Mouse (Mus musculus): ENCODE results near the gene Cep57l1.

Gene Cep57l1

GRCm38 (mm10) chr10:41733214-41733613 lies 76.5 kb downstream of the Cep57l1 start:
- no peak for DNase-seq

DNA sequence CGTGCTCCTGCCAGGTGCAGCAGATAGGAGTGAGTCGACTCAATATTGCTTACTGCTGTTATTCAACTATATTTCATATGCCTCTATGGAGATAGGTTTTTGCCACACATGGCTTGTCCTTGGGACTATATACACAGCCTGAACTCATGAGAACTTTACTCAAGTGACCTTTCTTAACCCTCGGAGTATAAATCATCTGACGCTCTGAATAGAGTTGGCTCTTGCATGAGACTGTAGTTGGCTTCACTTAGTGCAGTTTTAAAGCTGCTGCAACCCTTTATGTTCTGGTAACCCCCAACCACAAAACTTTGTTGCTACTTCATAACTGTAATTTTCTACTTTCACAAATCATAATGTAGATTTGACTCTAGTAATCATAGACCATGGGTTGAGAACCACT lies 77.7 kb downstream of the Cep57l1 start:
- no peak for DNase-seq

- DNase-seq: no peak
Observed at GRCm38 (mm10) chr10:41730746-41731145, 78.9 kb downstream of the Cep57l1 start.

DNA sequence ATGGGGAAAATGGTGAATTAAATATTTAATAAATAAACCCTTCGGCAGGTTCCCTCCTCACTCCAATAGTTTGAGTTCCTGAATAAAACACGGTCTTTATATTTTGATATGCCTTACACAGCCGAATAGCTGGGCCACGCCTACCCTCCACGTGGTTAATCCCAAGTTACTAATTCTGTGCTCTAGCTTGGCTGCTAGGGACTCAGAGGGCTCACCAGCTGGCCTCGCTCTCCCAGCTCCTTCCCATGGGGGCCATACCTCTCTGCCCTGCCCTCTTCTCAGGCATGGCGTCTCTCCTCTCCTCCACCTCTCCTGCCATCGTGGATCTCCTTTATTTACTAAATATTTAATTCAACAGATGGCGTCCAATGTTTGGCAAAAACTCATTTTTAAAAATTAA lies 83.5 kb downstream of the Cep57l1 start:
- DNase-seq: no peak

GRCm38 (mm10) chr10:41719587-41719986 lies 90.1 kb downstream of the Cep57l1 start:
- no peak for DNase-seq

DNA sequence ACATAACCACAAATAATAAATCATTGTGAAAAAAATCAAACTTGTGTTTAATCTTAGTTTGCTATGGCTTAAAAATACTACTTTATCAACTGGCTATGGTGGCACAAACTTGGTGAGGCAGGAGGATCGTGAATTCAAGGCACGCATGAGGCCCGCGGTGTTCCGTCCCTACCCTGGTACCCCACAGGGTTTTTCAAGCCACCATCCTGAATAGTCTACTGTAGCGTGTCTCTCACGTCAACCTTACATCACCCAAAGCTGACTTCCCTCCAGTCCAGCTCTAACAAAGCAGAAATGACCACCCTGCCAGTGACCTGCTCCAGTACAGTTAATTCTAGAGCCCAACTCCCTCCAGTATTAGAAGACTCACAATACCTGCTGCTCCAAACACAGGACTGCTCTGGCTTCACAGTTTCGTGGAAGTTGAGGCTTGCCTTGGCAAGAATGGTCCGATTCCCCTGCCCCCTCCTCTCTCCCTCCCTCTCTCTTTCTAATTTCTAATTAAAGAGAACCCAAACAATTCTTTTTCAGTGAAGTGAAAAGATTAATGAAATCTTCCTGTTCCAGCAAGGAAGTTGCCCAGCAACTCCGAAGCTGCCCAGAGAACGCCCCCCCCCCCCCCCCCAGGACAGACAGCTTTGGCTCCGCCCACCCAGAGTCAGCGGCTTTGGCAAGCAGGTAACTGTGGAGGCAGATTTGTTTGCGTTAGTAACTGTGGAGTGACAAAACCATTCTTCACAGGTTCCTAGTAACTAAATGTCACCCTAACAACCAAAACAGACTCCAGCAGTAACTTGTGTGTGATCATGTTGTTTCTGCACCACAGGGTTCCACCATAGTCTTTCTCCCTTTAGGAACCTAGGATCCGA lies 93.4 kb downstream of the Cep57l1 start, which contains the start of gene Ccdc162:
Ccdc162 (minus strand) TSS at position 606 of the 869 bp plus-strand sequence.
- no peak for DNase-seq

DNA sequence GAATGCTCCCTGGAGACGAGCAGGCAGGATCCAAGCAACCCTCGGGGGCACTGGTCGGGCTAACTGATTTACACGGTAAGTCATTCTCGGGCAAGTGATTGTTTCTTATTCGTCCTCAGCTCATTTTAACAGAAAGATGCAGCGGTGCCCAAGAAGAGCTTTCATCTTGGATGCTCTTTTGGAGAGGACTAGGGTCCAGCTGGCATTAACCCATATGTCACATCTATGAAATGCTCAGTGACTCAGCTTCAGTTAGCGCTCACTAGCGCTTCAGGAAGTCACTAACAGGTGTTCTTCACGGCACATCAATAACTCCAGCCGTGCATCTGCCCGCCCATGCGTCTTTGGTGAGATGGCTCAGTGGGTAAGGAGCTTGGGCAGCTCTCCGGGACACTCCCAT lies 94.1 kb downstream of the Cep57l1 start:
- DNase-seq: no peak

DNA sequence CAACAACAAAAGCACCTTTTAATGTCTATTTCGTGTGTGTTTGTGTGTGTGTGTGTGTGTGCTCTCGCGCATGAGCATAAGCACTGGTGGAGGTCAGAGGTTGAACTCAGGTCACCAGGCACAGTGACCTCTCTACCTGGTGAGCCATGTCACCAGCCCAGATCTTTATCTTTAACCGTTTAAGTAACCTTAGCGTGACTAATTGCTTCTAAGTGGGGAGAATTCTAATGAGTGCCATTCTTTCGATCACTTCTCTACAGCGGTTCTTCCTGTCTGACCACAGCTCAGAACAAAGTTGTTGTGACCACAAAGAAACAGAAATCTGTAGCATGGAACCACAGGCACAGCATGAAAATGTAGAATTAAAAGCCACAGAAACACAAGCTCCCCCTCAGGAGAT lies 98.2 kb downstream of the Cep57l1 start:
- no peak for DNase-seq

DNA sequence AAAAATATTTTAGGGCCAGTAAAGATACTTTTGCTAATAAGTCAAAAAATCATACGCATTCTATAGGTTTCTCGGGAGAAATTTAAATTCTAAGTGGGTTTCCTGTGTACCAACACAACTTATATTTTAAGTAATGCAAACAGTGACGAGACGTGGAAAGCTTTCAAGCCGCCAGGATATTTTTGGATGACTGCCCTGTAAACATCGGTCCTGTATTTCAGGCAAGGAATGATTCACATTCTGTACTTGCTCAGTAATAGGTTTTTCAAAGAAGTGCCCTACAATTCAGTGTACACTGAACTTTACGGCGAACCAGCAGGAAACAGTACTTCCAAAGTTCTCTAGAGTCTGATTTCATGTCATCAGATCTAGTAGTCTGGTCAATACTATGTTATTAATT lies 98.9 kb downstream of the Cep57l1 start:
- no peak for DNase-seq

- DNase-seq: no peak
Observed at GRCm38 (mm10) chr10:41709341-41709740, 100.3 kb downstream of the Cep57l1 start.

GRCm38 (mm10) chr10:41699669-41700068 lies 110.0 kb downstream of the Cep57l1 start:
- DNase-seq: no peak

DNA sequence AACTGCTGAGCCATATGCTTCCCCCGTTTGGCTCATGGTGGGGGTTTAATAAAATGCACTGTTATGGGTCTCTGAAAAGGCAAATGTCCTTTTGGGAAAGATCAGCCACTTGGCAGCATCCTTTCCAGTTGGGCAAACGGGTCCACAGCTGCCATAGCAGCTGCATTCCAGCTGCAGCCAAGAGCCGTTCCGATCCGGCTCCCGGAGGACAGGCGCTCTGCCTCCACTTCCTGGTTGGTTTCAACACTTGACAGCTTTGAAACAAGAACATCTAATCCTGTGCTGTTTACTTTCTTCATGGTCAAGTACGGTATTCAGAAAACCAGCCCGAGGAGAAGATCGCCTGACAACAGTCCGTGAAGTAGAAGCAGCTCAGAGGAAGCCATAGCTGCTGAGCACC lies 112.6 kb downstream of the Cep57l1 start:
- no peak for DNase-seq

GRCm38 (mm10) chr10:41690978-41691377 lies 118.7 kb downstream of the Cep57l1 start:
- no peak for DNase-seq

DNA sequence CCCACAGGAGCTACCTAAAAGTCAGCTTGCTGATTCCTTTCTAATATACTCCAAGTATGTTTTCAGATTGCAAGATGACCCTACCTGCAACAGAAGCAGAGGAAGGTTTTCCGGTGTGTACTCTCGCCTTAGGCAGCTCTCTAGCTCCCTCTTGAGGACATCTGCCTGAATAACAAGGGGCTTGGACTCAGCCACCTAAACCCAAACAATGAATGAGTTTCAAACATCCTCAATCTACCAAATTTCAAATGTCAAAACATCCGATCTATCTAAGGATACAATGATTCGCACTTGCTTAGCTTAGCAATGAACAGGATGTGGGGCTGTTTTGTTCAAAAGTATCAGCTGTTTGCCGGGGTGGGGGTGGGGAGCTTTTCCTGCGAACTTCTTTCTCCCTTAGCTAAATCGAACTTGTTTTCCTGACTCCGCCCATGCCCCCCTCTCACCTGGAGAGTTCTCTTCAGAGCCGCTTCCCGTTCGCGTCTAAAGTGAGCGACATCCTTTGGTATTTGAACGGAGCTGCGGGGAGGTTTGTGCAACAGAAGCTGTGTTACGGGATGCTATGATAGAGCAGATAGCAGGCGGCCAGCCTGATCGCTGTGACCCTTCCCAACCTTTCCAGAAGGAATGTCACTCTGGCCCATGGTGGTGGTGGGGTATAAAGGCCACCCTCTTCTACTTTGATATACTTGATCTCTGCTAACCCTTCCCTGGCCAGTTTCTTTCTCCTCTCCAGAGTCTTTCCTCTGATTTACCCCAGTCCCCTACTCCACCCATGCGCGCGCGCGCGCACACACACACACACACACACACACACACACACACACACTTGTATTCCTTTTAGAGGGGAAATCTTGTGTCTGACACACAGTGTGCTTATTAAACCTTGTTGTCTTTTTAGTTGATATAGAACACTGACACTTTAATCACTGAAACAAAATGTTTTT lies 119.5 kb downstream of the Cep57l1 start:
- DNase-seq: peak; percentile 70

GRCm38 (mm10) chr10:41684548-41684996 lies 125.1 kb downstream of the Cep57l1 start:
- peak; percentile 66 for DNase-seq

- peak; percentile 90 for DNase-seq
Observed at GRCm38 (mm10) chr10:41682546-41683393, 126.9 kb downstream of the Cep57l1 start.

DNA sequence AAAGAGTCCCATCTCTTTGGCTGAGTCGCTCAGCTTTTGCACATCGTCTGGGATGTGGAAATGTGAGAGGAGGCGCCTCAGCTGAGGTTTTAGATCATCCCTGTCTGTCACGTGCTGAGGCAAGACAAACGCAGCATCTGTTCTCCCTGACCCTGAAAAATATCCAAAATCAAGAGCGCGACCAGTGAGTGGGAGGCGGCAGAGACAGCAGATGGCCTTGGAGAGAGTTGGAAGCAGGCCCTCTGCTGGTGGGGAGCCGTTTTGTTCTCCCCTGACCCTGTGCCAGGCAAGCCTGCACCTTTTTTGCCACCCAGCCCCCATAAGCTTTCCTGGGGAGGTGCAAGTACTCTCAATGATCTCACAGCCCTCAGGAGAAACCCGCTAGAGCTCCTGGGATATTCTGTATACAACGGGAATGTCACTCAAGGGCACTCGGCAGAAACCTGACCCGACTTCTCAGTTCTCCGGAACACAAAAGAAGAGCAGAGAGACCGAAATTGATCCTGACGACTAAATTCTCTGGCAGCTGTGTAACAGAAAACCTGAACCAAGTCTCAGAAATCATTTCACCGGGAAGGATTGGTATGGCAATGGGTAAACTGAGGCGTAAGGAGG lies 130.8 kb downstream of the Cep57l1 start:
- peak; percentile 68 for DNase-seq

GRCm38 (mm10) chr10:41677396-41677795 lies 132.3 kb downstream of the Cep57l1 start:
- DNase-seq: peak; percentile 28

DNA sequence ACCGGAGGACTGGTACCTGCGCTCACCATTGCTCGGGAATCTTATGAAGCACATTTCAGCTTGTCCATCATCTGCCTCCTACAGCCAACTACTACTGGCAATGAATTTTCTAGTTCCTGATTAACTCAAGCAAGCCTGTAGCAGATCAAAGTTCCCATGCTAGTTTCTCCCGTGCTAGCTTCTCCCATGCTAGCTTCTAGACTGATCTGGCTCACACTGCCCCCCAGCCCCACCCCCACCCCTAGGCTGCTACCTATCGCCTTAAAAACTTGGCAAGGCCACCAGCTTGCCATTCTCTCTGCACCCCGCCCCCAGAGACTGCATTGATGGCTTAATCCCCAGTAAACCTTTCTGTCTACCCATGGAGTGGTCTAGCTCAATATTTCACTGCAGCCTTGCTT lies 133.0 kb downstream of the Cep57l1 start:
- DNase-seq: peak; percentile 68

DNA sequence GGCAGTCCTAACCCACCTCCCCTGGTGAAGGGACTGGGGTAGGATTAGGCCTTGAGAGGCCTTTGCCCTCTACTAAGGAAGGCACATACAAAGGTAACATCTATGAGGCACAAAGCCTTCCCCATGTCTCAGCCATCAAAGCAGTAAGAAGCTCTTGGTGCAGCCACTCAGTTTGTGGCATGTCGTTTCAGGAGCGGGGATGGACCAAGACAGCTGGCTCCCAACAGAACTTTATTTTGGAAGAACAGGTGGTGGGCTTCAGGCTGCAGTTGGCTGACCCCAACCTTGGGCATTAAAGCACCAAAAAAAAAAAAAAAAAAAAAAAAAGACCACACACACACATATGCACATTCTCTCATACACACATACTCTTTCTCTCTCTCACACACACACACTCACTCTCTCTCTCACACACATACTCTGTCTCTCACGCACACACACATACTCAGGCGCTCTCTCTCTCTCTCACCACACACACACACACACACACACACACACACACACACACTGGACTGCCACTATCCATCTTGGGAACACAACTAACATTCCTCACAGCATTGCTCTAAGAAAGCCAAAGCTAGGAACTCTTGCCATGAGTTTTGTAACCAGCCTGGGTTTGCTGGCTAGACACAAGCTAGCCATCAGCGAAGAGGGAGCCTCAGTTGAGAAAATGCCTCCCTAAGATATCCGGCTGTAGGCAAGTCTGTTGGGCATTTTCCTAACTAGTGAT lies 133.7 kb downstream of the Cep57l1 start:
- DNase-seq: peak; percentile 60

DNA sequence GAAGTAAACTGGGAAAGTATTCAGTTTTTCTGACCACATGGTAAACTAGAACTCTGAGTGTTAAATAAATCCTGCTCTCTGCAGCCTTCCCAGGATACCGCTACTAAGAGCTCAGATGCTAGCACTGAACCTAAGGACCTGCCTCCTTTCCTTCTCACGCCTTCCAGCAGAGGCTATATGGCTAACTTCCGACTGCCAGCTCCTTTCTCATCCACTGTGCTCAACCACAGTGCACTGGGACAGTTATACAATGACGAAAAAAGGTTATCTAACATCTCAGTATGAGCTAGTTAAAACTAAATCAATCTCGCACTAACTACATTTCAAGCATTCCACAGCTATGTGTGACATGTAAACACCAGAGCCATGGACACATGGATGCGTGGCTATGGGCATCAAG lies 134.4 kb downstream of the Cep57l1 start:
- no peak for DNase-seq
